Mouse (Mus musculus): ENCODE measurements around the gene Syt8. TPM values are rescaled to one million over a fixed set of nuclear protein-coding genes. Genes with fewer than 3 reads are reported as not detected.

Syt8 gene
- polyA plus RNA-seq, 1 experiment from 2014 or later = 11.5 TPM

GRCm38 (mm10) chr7:142419887-142420286 is 14.8 kb upstream of the Syt8 start:
- ATAC-seq (no peak), DNase-seq (ENCODE audit: low read depth, low spot score) (no peak)
- POLR2A ChIA-PET = interaction anchor here (0.6 to 2.1 kb wide), 3 partner anchors 10 to 47 kb away, joined by 4 to 8 read pairs (median 8); no protein-coding TSS in a partner anchor

GRCm38 (mm10) chr7:142421826-142422225 is 12.8 kb upstream of the Syt8 start:
- ATAC-seq (no peak), DNase-seq (ENCODE audit: low read depth, low spot score) (no peak)
- ChIA-PET CTCF (no interaction called here), POLR2A (interaction anchor here (1.1 to 10.2 kb wide), 2 partner anchors 11 to 47 kb away, joined by 4 to 91 read pairs; partner anchors contain the start of gene Ifitm10)
- in situ Hi-C loops (cut with MboI; ENCODE audit: low pct_unique_long_range_greater_than_20kb) = no loop called here
- no peaks in the 10 kb centered on the region for H3K27me3 ChIP-seq
- no peak for TF ChIP-seq CTCF (IDR thresholded peaks at IDR 0.05)

More at GRCm38 (mm10) chr7:142419887-142420286, 14.8 kb upstream of the Syt8 start:
- in situ Hi-C loops (cut with MboI; ENCODE audit: low pct_unique_long_range_greater_than_20kb) = no loop called here
- CTCF ChIA-PET = interaction anchor here (0.9 to 1.7 kb wide), 2 partner anchors 31 to 57 kb away, joined by 3 to 4 read pairs; no protein-coding TSS in a partner anchor
- H3K27me3 ChIP-seq = no peaks in the 10 kb centered on the region
- no peak for TF ChIP-seq CTCF (IDR thresholded peaks at IDR 0.05)

DNA sequence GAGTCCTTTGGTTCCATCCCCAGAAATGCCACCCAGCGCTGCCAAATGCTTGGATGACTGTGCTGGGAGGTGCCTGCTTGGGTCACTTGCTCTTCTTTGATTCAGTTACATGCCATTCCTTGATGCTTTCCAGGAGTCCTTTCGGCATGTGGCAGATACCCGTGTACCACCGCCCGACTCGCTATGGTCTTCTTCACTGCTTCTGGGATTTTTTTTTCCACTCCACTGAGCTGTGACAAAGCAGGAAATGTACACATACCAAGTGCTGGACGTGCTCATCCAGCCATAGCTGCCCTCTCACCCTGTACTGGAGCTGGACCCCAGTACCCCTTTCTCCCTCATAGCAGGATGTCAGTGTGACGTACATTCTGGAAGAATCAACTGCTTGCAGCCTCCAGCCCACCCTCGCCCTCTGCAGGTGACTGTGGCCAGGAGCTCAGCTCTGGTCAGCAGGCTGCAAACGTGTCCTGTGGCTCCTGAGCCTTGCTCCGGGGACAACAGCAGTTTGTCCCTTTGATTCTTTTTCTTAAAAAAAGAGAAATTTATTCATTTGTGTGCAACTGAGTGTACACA is 8.9 kb upstream of the Syt8 start:
- in situ Hi-C loops (cut with MboI; ENCODE audit: low pct_unique_long_range_greater_than_20kb) = no loop called here
- ChIA-PET CTCF (interaction anchor here (0.8 to 4.6 kb wide), 13 partner anchors 9 to 92 kb away, joined by 3 to 29 read pairs (median 5); partner anchors contain the start of gene Ctsd), POLR2A (interaction anchor here (0.6 to 10.2 kb wide), 10 partner anchors 11 to 1315 kb away, joined by 3 to 91 read pairs (median 6); partner anchors contain the start of genes Ctsd, Gm49369, Ifitm10 and Tnni2)
- ATAC-seq (peak; percentile 56), DNase-seq (ENCODE audit: low read depth, low spot score) (no peak)
- TF ChIP-seq CTCF (IDR thresholded peaks at IDR 0.05) = no peak
- H3K27me3 ChIP-seq = no peaks in the 10 kb centered on the region

GRCm38 (mm10) chr7:142428213-142428612 is 6.4 kb upstream of the Syt8 start:
- no peak for TF ChIP-seq CTCF (IDR thresholded peaks at IDR 0.05)
- POLR2A ChIA-PET = interaction anchor here (0.6 to 10.2 kb wide), 3 partner anchors 29 to 54 kb away, joined by 5 to 91 read pairs (median 28); partner anchors contain the start of genes Ctsd and Ifitm10
- CTCF ChIA-PET = interaction anchor here (0.7 to 3.9 kb wide), 8 partner anchors 8 to 94 kb away, joined by 3 to 29 read pairs (median 6); partner anchors contain the start of gene Gm49369
- no peaks in the 10 kb centered on the region for H3K27me3 ChIP-seq
- in situ Hi-C loops (cut with MboI; ENCODE audit: low pct_unique_long_range_greater_than_20kb) = no loop called here
- DNase-seq (ENCODE audit: low read depth, low spot score) (no peak), ATAC-seq (no peak)

GRCm38 (mm10) chr7:142430160-142430678 is 4.4 kb upstream of the Syt8 start:
- ChIA-PET CTCF (interaction anchor here (0.8 to 1.7 kb wide), 7 partner anchors 21 to 150 kb away, joined by 3 to 5 read pairs (median 4); partner anchors contain the start of gene Ifitm10), POLR2A (interaction anchor here (0.8 to 10.2 kb wide), 6 partner anchors 21 to 68 kb away, joined by 3 to 91 read pairs (median 4); partner anchors contain the start of genes Ctsd and Ifitm10)
- in situ Hi-C loops (cut with MboI; ENCODE audit: low pct_unique_long_range_greater_than_20kb) = loop anchor here (5.0 kb wide), 1 partner anchor 58 kb away; the partner anchor contains the start of gene Ifitm10
- no peaks in the 10 kb centered on the region for H3K27me3 ChIP-seq
- ATAC-seq (no peak), DNase-seq (ENCODE audit: low read depth, low spot score) (no peak)
- TF ChIP-seq CTCF (IDR thresholded peaks at IDR 0.05) = no peak

- in situ Hi-C loops (cut with MboI; ENCODE audit: low pct_unique_long_range_greater_than_20kb) = loop anchor here (5.0 kb wide), 1 partner anchor 59 kb away; the partner anchor contains the start of gene Ifitm10
- no peaks in the 10 kb centered on the region for H3K27me3 ChIP-seq
- no peak for ATAC-seq
- no peak for DNase-seq (ENCODE audit: low read depth, low spot score)
- no peak for TF ChIP-seq CTCF (IDR thresholded peaks at IDR 0.05)
- ChIA-PET POLR2A (interaction anchor here (0.8 to 10.2 kb wide), 4 partner anchors 13 to 68 kb away, joined by 3 to 91 read pairs (median 4); partner anchors contain the start of gene Ifitm10), CTCF (interaction anchor here (1.2 kb wide), 1 partner anchor 12 kb away, joined by 4 read pairs; no protein-coding TSS in a partner anchor)
Observed at GRCm38 (mm10) chr7:142431106-142431505, 3.5 kb upstream of the Syt8 start.

DNA sequence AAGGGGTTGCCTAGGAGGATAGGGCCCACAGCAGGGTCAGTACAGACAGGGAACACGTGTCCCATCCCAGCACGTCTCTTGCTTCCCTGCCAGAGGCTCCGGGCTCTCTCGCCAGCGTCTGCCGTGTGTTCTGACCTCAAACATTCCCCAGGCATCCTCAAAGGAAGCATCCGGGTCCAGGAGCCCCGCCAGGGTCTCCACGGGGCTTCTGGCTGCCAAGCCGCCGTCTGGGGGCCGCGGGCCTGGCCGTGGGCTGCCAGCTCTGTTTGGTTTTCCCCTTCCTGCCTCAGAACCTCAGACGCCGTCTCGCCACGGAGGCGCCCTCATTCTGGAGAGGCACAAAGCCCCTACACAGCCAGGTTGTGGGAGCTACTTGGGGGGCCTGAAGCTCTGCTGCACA is 1.0 kb upstream of the Syt8 start:
- DNase-seq (ENCODE audit: low read depth, low spot score) (no peak), ATAC-seq (no peak)
- CTCF ChIA-PET = interaction anchor here (0.7 to 1.5 kb wide), 3 partner anchors 25 to 64 kb away, joined by 3 read pairs; no protein-coding TSS in a partner anchor
- H3K27me3 ChIP-seq = no peaks in the 10 kb centered on the region
- POLR2A ChIA-PET = interaction anchor here (0.9 to 1.6 kb wide), 8 partner anchors 9 to 62 kb away, joined by 3 to 6 read pairs (median 4); no protein-coding TSS in a partner anchor
- in situ Hi-C loops (cut with MboI; ENCODE audit: low pct_unique_long_range_greater_than_20kb) = loop anchor here (5.0 kb wide), 1 partner anchor 61 kb away; the partner anchor contains the start of gene Ifitm10
- TF ChIP-seq CTCF (IDR thresholded peaks at IDR 0.05) = no peak

- DNase-seq (ENCODE audit: low read depth, low spot score) (no peak), ATAC-seq (no peak)
- POLR2A ChIA-PET = interaction anchor here (1.0 to 3.9 kb wide), 7 partner anchors 10 to 73 kb away, joined by 3 to 20 read pairs (median 5); partner anchors contain the start of gene Gm49369
- in situ Hi-C loops (cut with MboI; ENCODE audit: low pct_unique_long_range_greater_than_20kb) = loop anchor here (5.0 kb wide), 1 partner anchor 98 kb away; no protein-coding TSS in a partner anchor
- CTCF ChIA-PET = interaction anchor here (0.7 to 6.9 kb wide), 14 partner anchors 8 to 100 kb away, joined by 3 to 57 read pairs (median 6); partner anchors contain the start of genes Gm49369 and Ifitm10
- no peaks in the 10 kb centered on the region for H3K27me3 ChIP-seq
- TF ChIP-seq CTCF (IDR thresholded peaks at IDR 0.05) = no peak
Observed at GRCm38 (mm10) chr7:142435524-142435923, 874 bp downstream of the Syt8 start.

- CTCF ChIA-PET = interaction anchor here (0.6 to 6.9 kb wide), 16 partner anchors 10 to 143 kb away, joined by 3 to 57 read pairs (median 4); no protein-coding TSS in a partner anchor
- in situ Hi-C loops (cut with MboI; ENCODE audit: low pct_unique_long_range_greater_than_20kb) = loop anchor here (5.0 kb wide), 1 partner anchor 100 kb away; no protein-coding TSS in a partner anchor
- DNase-seq (ENCODE audit: low read depth, low spot score) = peak; percentile 82
- peak; percentile 82 for ATAC-seq
- H3K27me3 ChIP-seq = no peaks in the 10 kb centered on the region
- no peak for TF ChIP-seq CTCF (IDR thresholded peaks at IDR 0.05)
- POLR2A ChIA-PET = interaction anchor here (0.6 to 3.9 kb wide), 11 partner anchors 12 to 103 kb away, joined by 3 to 20 read pairs (median 6); partner anchors contain the start of genes Gm49369 and Ifitm10
Observed at GRCm38 (mm10) chr7:142437324-142437723, 2.7 kb downstream of the Syt8 start.

DNA sequence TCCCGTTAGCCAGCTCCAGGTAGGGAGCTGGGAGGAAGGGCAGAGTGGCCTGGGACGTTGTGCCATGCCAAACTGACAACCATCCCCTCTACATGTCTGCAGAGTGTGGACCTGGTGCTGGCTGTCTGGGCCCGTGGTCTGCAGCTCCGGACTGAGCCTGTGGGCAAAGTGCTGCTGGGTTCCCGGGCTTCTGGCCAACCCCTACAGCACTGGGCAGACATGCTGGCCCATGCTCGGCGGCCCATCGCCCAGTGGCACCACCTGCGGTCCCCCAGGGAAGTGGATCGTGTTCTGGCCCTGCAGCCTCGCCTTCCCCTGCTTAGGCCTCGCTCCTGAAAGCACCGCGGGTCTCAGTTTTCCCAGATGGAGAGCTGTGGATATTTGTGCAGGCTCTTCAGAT is 5.3 kb downstream of the Syt8 start:
- TF ChIP-seq CTCF (IDR thresholded peaks at IDR 0.05) = no peak

More for the DNA sequence above, 5.3 kb downstream of the Syt8 start:
- in situ Hi-C loops (cut with MboI; ENCODE audit: low pct_unique_long_range_greater_than_20kb) = loop anchor here (5.0 kb wide), 3 partner anchors 57 to 237 kb away; partner anchors contain the start of gene Tnnt3
- ATAC-seq = no peak
- ChIA-PET POLR2A (no interaction called here), CTCF (interaction anchor here (0.6 to 6.9 kb wide), 12 partner anchors 9 to 121 kb away, joined by 3 to 57 read pairs (median 4); no protein-coding TSS in a partner anchor)
- DNase-seq (ENCODE audit: low read depth, low spot score) = no peak
- H3K27me3 ChIP-seq = no peaks in the 10 kb centered on the region

All from Patski (cell line).